Mouse (Mus musculus) small intestine, adult 2 months (tissue): Measurements from ENCODE around the gene Cdh4. TPM values are rescaled to one million over a fixed set of nuclear protein-coding genes. Genes with fewer than 3 reads are reported as not detected.

Experiments
- H3K27ac ChIP-seq: fragments of 200-500 bp; 2 replicates; pipeline ENCODE4 v1.5.1; 2012; ENCODE audit warnings: low read depth, low read length, control low read depth, inconsistent platforms; ENCODE audit not compliant: insufficient read depth
- H3K27me3 ChIP-seq: fragments of 200-500 bp; 2 replicates; pipeline ENCODE4 v1.6.1; 2012; ENCODE audit warnings: mild to moderate bottlenecking, moderate library complexity, low read length, inconsistent platforms; ENCODE audit not compliant: control insufficient read depth, insufficient read depth
- H3K36me3 ChIP-seq: fragments of 200-500 bp; 2 replicates; pipeline ENCODE4 v1.6.1; 2012; ENCODE audit warnings: mild to moderate bottlenecking, low read length, control low read depth, inconsistent platforms; ENCODE audit not compliant: control insufficient read depth, insufficient read depth
- H3K4me1 ChIP-seq: fragments of 200-500 bp; 2 replicates; pipeline ENCODE4 v1.6.1; 2012; ENCODE audit warnings: low read length, inconsistent platforms, mixed read lengths; ENCODE audit not compliant: control insufficient read depth, insufficient read depth, insufficient read length
- H3K4me3 ChIP-seq: fragments of 200-500 bp; 2 replicates; pipeline ENCODE4 v1.5.1; 2012; ENCODE audit warnings: low read depth, mild to moderate bottlenecking, control low read depth, inconsistent platforms, low read length, moderate library complexity
- CTCF ChIP-seq: fragments of 200-500 bp; IDR thresholded peaks from 2 replicates; pipeline ENCODE4 v1.5.1; 2012; ENCODE audit warnings: low read depth, mild to moderate bottlenecking, control low read depth, inconsistent platforms, low read length, moderate library complexity, mixed read lengths; ENCODE audit not compliant: insufficient replicate concordance, insufficient read length; ENCODE audit errors: extremely low read depth
- POLR2A ChIP-seq: fragments of 200-500 bp; IDR thresholded peaks from 2 replicates; pipeline ENCODE4 v1.6.1; 2012; ENCODE audit warnings: low read depth, mild to moderate bottlenecking, control low read depth, inconsistent platforms, low read length, moderate library complexity
- WGBS: fragments of 180-500 bp; shearing (Covaris S2); methylation state at CpG from one replicate; pipeline ENCODE4 v1.1.7; 2018; 5-methylcytosine and 5-hydroxymethylcytosine counted together
- polyA plus RNA-seq: library from polyadenylated mRNA; depleted of rRNA; stranded (reverse); fragments of >200 nt; gene quantifications from 2 replicates; pipeline ENCODE4 v1.2.3, GENCODE M21; 2012

Gene Cdh4
- polyA plus RNA-seq, 1 experiment = 0.19 TPM

- no peak overlapping the region for H3K27ac ChIP-seq
- 88% methylated on average over 16 of the region's 16 CpGs for WGBS
- no peaks in the 10 kb centered on the region for H3K4me1 ChIP-seq
- no peaks in the 10 kb centered on the region for H3K36me3 ChIP-seq
- TF ChIP-seq POLR2A (no peak), CTCF (no peak)
- H3K4me3 ChIP-seq = no peak overlapping the region
- H3K27me3 ChIP-seq = no peaks in the 10 kb centered on the region
Observed at GRCm38 (mm10) chr2:179510439-179510838, 68.2 kb downstream of the Cdh4 start.

- H3K27ac ChIP-seq = no peak overlapping the region
- WGBS = 32% methylated on average over 9 of the region's 9 CpGs
- no peaks in the 10 kb centered on the region for H3K27me3 ChIP-seq
- H3K4me3 ChIP-seq = no peak overlapping the region
- TF ChIP-seq POLR2A = no peak
- no peak for TF ChIP-seq CTCF
- H3K4me1 ChIP-seq = no peaks in the 10 kb centered on the region
- no peaks in the 10 kb centered on the region for H3K36me3 ChIP-seq
Observed at GRCm38 (mm10) chr2:179516559-179516958, 74.3 kb downstream of the Cdh4 start.

- H3K27me3 ChIP-seq = no peaks in the 10 kb centered on the region
- 65% methylated on average over 14 of the region's 14 CpGs for WGBS
Observed at GRCm38 (mm10) chr2:179518456-179519032, 76.3 kb downstream of the Cdh4 start.

GRCm38 (mm10) chr2:179519161-179519560 is 76.9 kb downstream of the Cdh4 start:
- TF ChIP-seq POLR2A (no peak), CTCF (no peak)
- 83% methylated on average over 7 of the region's 7 CpGs for WGBS
- H3K27me3 ChIP-seq = no peaks in the 10 kb centered on the region
- H3K4me1 ChIP-seq = no peaks in the 10 kb centered on the region
- H3K4me3 ChIP-seq = no peak overlapping the region
- no peak overlapping the region for H3K27ac ChIP-seq
- H3K36me3 ChIP-seq = no peaks in the 10 kb centered on the region

More at GRCm38 (mm10) chr2:179518456-179519032, 76.3 kb downstream of the Cdh4 start:
- TF ChIP-seq CTCF (no peak), POLR2A (no peak)
- Histone ChIP-seq H3K4me1 (no peaks in the 10 kb centered on the region), H3K27ac (no peak overlapping the region), H3K4me3 (no peak overlapping the region), H3K36me3 (no peaks in the 10 kb centered on the region)

GRCm38 (mm10) chr2:179519931-179520330 is 77.7 kb downstream of the Cdh4 start:
- H3K4me1 ChIP-seq = no peaks in the 10 kb centered on the region
- no peak overlapping the region for H3K27ac ChIP-seq
- no peaks in the 10 kb centered on the region for H3K36me3 ChIP-seq
- 60% methylated on average over 7 of the region's 7 CpGs for WGBS
- no peak overlapping the region for H3K4me3 ChIP-seq
- TF ChIP-seq CTCF = no peak
- no peak for TF ChIP-seq POLR2A
- H3K27me3 ChIP-seq = no peaks in the 10 kb centered on the region

GRCm38 (mm10) chr2:179520941-179521340 is 78.7 kb downstream of the Cdh4 start:
- WGBS = 51% methylated on average over 6 of the region's 6 CpGs
- no peak overlapping the region for H3K4me3 ChIP-seq
- no peaks in the 10 kb centered on the region for H3K36me3 ChIP-seq
- no peak overlapping the region for H3K27ac ChIP-seq
- no peaks in the 10 kb centered on the region for H3K4me1 ChIP-seq
- no peaks in the 10 kb centered on the region for H3K27me3 ChIP-seq
- no peak for TF ChIP-seq POLR2A

- TF ChIP-seq CTCF = no peak
- no peak for TF ChIP-seq POLR2A
- Histone ChIP-seq H3K4me1 (no peaks in the 10 kb centered on the region), H3K27ac (no peak overlapping the region), H3K36me3 (no peaks in the 10 kb centered on the region), H3K27me3 (no peaks in the 10 kb centered on the region), H3K4me3 (no peak overlapping the region)
- 84% methylated on average over 5 of the region's 5 CpGs for WGBS
Observed at GRCm38 (mm10) chr2:179521444-179521843, 79.2 kb downstream of the Cdh4 start.
